Mouse (Mus musculus) myocyte (in vitro differentiated cells): ENCODE measurements around the gene Stard3nl. TPM values are rescaled to one million over a fixed set of nuclear protein-coding genes. Genes with fewer than 3 reads are reported as not detected.

Experiments used
- H3K27me3 ChIP-seq: one replicate; pipeline ENCODE4 v1.6.1; 2011; ENCODE audit not compliant: control insufficient read depth, insufficient read depth, insufficient read length
- H3K36me3 ChIP-seq: one replicate; pipeline ENCODE4 v1.6.1; 2011; ENCODE audit not compliant: control insufficient read depth, insufficient read depth
- H3K4me2 ChIP-seq: one replicate; pipeline ENCODE4 v1.6.1; 2011; ENCODE audit warnings: low read depth, control low read depth
- H3K4me3 ChIP-seq: one replicate; pipeline ENCODE4 v1.5.1; 2011; ENCODE audit warnings: mild to moderate bottlenecking, control low read depth, moderate library complexity
- H3K79me2 ChIP-seq: one replicate; pipeline ENCODE4 v1.6.1; 2011; ENCODE audit not compliant: control insufficient read depth, insufficient read depth
- H3ac ChIP-seq: one replicate; pipeline ENCODE4 v1.6.1; 2011; ENCODE audit not compliant: control insufficient read depth, insufficient read length
- CEBPB ChIP-seq: IDR thresholded peaks from 2 replicates; pipeline ENCODE4 v1.6.1; 2011; ENCODE audit warnings: mild to moderate bottlenecking, moderate library complexity; ENCODE audit not compliant: poor library complexity, insufficient read depth, severe bottlenecking
- E2F4 ChIP-seq: IDR thresholded peaks from one replicate; pipeline ENCODE4 v1.6.1; 2011; ENCODE audit warnings: mild to moderate bottlenecking, control low read depth, moderate library complexity; ENCODE audit not compliant: insufficient read depth
- MAX ChIP-seq: IDR thresholded peaks from one replicate; pipeline ENCODE4 v1.6.1; 2011; ENCODE audit warnings: low read depth, mild to moderate bottlenecking, control low read depth
- MYOD1 ChIP-seq, 3 experiments: IDR thresholded peaks; one replicate each; pipeline ENCODE4 v1.6.1; 2011; ENCODE audit warnings: control low read depth in 2 of 3, low read depth in 2 of 3, mild to moderate bottlenecking in 2 of 3, moderate library complexity in 1 of 3; ENCODE audit not compliant: insufficient read length in 2 of 3, control insufficient read depth in 1 of 3
- MYOG ChIP-seq, 3 experiments: IDR thresholded peaks; one replicate each; pipeline ENCODE4 v1.6.1; 2011; ENCODE audit warnings: control low read depth in 2 of 3, low read depth in 2 of 3, mild to moderate bottlenecking in 2 of 3; ENCODE audit not compliant: insufficient read length in 2 of 3, control insufficient read depth in 1 of 3, insufficient read depth in 1 of 3
- POLR2A ChIP-seq: IDR thresholded peaks from one replicate; pipeline ENCODE4 v1.6.1; 2011; ENCODE audit warnings: low read depth, mild to moderate bottlenecking, control low read depth, moderate library complexity; ENCODE audit not compliant: insufficient read length
- POLR2AphosphoS2 ChIP-seq: IDR thresholded peaks from one replicate; pipeline ENCODE4 v1.6.1; 2011; ENCODE audit warnings: low read depth, control low read depth; ENCODE audit not compliant: insufficient read length
- REST ChIP-seq: IDR thresholded peaks from one replicate; pipeline ENCODE4 v1.6.1; 2011; ENCODE audit warnings: mild to moderate bottlenecking, control low read depth, moderate library complexity; ENCODE audit not compliant: insufficient read depth, insufficient read length
- SRF ChIP-seq: IDR thresholded peaks from one replicate; pipeline ENCODE4 v1.6.1; 2011; ENCODE audit warnings: low read depth; ENCODE audit not compliant: control insufficient read depth, insufficient read length
- TCF12 ChIP-seq: IDR thresholded peaks from one replicate; pipeline ENCODE4 v1.6.1; 2011; ENCODE audit warnings: mild to moderate bottlenecking, control low read depth; ENCODE audit not compliant: poor library complexity, insufficient read depth, severe bottlenecking
- TCF3 ChIP-seq: IDR thresholded peaks from one replicate; pipeline ENCODE4 v1.6.1; 2011; ENCODE audit warnings: low read depth, control low read depth; ENCODE audit not compliant: insufficient read length
- USF1 ChIP-seq: IDR thresholded peaks from one replicate; pipeline ENCODE4 v1.6.1; 2011; ENCODE audit warnings: low read depth, mild to moderate bottlenecking, control low read depth, moderate library complexity
- polyA plus RNA-seq: library from polyadenylated mRNA; unstranded; fragments of >200 nt; fragmentation: generic; extraction: Trizol; gene quantifications from one replicate; pipeline ENCODE4 v1.2.1, GENCODE M21; 2012; ENCODE audit warnings: missing spikeins

The Stard3nl gene
- polyA plus RNA-seq, 1 experiment = 25.7 TPM

- TF ChIP-seq MAX = no peak
- no peak for TF ChIP-seq POLR2AphosphoS2
- TF ChIP-seq POLR2A = no peak
- no peak for TF ChIP-seq CEBPB
- TF ChIP-seq MYOG (IDR thresholded peaks at IDR 0.05; ENCODE audit: control insufficient read depth in 1 of 3, insufficient read depth in 1 of 3, insufficient read length in 2 of 3, low read depth in 2 of 3) = no peak
- TF ChIP-seq TCF3 = no peak
- no peak for TF ChIP-seq SRF
- TF ChIP-seq TCF12 = no peak
- TF ChIP-seq USF1 = no peak
- Histone ChIP-seq H3K4me2 (no peak overlapping the region), H3K79me2 (no peaks in the 10 kb centered on the region), H3K4me3 (no peak overlapping the region), H3ac (no peak overlapping the region), H3K27me3 (no peaks in the 10 kb centered on the region), H3K36me3 (no peaks in the 10 kb centered on the region)
Observed at GRCm38 (mm10) chr13:19422521-19422920, 26.9 kb upstream of the Stard3nl start.

DNA sequence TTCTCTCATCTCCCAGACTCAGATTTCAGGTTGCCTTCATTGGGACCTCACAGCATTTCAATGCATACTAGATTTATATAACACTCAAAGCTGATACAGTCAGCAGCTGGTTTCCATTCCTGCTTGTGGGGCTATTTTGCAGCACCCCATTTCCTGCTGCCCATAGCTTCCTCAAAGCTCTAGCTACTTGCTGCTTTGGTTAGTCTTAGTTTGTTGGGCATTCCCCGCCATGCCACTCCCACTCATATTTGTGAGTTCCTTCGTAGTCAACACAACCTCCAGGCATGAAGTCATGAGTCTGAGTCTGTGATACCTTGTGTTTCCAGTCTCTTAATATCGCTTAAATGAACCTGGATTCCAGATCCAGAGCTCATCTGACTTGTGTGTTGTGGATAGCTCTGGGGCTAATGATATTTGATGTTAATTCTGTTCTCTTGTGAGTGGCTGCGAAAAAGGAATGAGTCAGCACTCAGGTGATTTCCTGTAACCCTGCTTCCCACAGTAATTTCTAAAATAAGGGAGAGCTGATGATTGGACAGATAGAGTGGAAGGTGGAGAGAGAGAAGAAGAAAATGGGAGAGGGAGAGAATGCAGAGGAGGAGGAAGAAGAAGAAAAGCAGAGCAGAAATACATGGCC, 22.4 kb upstream of the Stard3nl start:
- Histone ChIP-seq H3K4me2 (no peak overlapping the region), H3K79me2 (no peaks in the 10 kb centered on the region), H3K36me3 (no peaks in the 10 kb centered on the region), H3K4me3 (no peak overlapping the region), H3K27me3 (no peaks in the 10 kb centered on the region), H3ac (no peak overlapping the region)
- no peak for TF ChIP-seq USF1
- no peak for TF ChIP-seq POLR2A
- no peak for TF ChIP-seq MAX
- TF ChIP-seq POLR2AphosphoS2 = no peak
- no peak for TF ChIP-seq MYOD1 (IDR thresholded peaks at IDR 0.05; ENCODE audit: control insufficient read depth in 1 of 3, insufficient read length in 2 of 3, low read depth in 2 of 3)
- TF ChIP-seq E2F4 = no peak
- no peak for TF ChIP-seq REST

DNA sequence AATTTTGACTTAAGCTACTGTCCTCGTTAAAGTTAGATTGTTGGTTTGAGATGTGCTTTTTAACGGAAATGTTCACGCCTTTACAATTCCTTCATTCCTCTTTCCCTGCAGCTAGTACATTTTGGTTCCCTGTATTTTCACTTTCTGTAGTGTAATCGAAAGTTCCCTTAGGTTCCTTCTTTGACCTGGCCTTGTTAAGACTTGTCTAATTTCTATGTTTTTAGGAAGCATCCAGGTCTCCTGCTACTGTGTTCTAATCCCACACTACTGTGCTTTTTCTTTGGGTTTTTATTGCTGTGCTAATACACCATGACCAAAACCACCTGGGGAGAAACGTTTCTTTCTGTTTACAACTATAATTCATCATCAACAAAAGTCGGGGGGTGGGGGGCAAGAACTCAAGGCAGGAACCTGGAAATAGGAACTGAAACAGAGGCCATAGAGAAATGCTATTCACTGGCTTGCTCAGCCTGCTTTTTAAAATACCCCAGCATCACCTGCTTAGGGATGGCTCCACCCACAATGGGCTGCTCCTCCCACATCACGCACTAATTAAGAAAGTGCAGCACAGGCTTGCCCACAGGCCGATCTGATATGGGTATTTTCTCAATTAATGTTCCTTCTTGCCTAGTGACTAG, 20.4 kb upstream of the Stard3nl start:
- H3ac ChIP-seq = no peak overlapping the region
- no peak for TF ChIP-seq REST
- H3K4me2 ChIP-seq = no peak overlapping the region
- no peak overlapping the region for H3K4me3 ChIP-seq
- H3K27me3 ChIP-seq = no peaks in the 10 kb centered on the region
- H3K36me3 ChIP-seq = no peaks in the 10 kb centered on the region
- H3K79me2 ChIP-seq = no peaks in the 10 kb centered on the region

DNA sequence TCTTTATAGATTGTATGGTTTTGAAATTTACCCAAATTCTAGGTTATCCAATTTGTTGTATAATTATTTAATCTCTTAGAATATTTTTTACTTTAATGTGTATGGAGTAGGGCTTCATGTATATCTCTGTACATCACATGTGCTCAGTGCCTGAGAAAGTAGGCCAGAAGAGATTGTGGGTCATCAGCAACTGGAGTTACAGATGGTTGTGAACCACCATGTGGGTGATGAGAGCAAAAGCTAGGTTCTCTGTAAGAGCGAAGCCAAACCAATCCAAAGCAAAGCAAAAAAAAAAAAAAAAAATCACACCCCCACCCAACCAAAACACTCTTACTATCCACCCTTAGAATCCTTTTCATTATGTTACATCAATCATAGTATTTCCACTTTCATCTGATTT, 19.7 kb upstream of the Stard3nl start:
- Histone ChIP-seq H3K4me2 (no peak overlapping the region), H3ac (no peak overlapping the region), H3K27me3 (no peaks in the 10 kb centered on the region), H3K4me3 (no peak overlapping the region), H3K79me2 (no peaks in the 10 kb centered on the region), H3K36me3 (no peaks in the 10 kb centered on the region)
- TF ChIP-seq MYOD1 (IDR thresholded peaks at IDR 0.05; ENCODE audit: control insufficient read depth in 1 of 3, insufficient read length in 2 of 3, low read depth in 2 of 3) (no peak), POLR2A (no peak), TCF3 (no peak), TCF12 (no peak), MYOG (IDR thresholded peaks at IDR 0.05; ENCODE audit: control insufficient read depth in 1 of 3, insufficient read depth in 1 of 3, insufficient read length in 2 of 3, low read depth in 2 of 3) (no peak), MAX (no peak), CEBPB (no peak), REST (no peak), SRF (no peak), USF1 (no peak), E2F4 (no peak), POLR2AphosphoS2 (no peak)

- Histone ChIP-seq H3K27me3 (no peaks in the 10 kb centered on the region), H3K79me2 (no peaks in the 10 kb centered on the region), H3ac (no peak overlapping the region), H3K36me3 (no peaks in the 10 kb centered on the region), H3K4me2 (no peak overlapping the region), H3K4me3 (no peak overlapping the region)
- no peak for TF ChIP-seq TCF3
- TF ChIP-seq TCF12 = no peak
- TF ChIP-seq USF1 = no peak
- no peak for TF ChIP-seq POLR2AphosphoS2
- TF ChIP-seq MYOG (IDR thresholded peaks at IDR 0.05; ENCODE audit: control insufficient read depth in 1 of 3, insufficient read depth in 1 of 3, insufficient read length in 2 of 3, low read depth in 2 of 3) = no peak
- no peak for TF ChIP-seq MYOD1 (IDR thresholded peaks at IDR 0.05; ENCODE audit: control insufficient read depth in 1 of 3, insufficient read length in 2 of 3, low read depth in 2 of 3)
- no peak for TF ChIP-seq REST
- no peak for TF ChIP-seq SRF
- no peak for TF ChIP-seq MAX
- no peak for TF ChIP-seq E2F4
- TF ChIP-seq POLR2A = no peak
- no peak for TF ChIP-seq CEBPB
Observed at GRCm38 (mm10) chr13:19412334-19412939, 16.8 kb upstream of the Stard3nl start.
